Mouse (Mus musculus) G1E-ER4 (cell line): ENCODE measurements around the gene Cd2bp2. TPM values are rescaled to one million over a fixed set of nuclear protein-coding genes. Genes with fewer than 3 reads are reported as not detected.

Experiments used
- GATA1 ChIP-seq: IDR thresholded peaks from one replicate; pipeline ENCODE4 v1.8.0; 2012; ENCODE audit warnings: low read length, inconsistent platforms
- polyA plus RNA-seq: library from polyadenylated mRNA; stranded (reverse); fragments of >175 nt; gene quantifications from 2 replicates; pipeline ENCODE4 v1.2.3, GENCODE M21; 2012

The Cd2bp2 gene
- polyA plus RNA-seq, 1 experiment, result 81.2 TPM

DNA sequence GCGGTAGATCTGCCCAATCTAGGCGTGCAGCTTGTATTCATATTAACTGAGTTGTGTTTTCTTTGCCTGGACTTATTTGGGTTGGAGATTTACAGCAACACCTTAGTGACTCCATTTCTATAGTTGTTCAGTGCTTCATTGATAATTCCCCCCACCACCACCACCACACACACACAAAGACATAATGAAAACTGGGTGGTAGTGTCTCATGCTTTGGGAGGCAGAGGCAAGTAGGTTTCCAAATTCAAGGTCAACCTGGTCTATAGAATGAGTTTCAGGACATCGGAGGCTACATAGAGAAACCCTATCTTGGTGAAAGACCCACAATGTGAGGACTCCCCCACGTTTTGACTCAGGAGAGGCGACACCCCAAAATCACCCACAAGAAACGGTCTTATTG lies 28.8 kb upstream of the Cd2bp2 start:
- no peak for TF ChIP-seq GATA1

DNA sequence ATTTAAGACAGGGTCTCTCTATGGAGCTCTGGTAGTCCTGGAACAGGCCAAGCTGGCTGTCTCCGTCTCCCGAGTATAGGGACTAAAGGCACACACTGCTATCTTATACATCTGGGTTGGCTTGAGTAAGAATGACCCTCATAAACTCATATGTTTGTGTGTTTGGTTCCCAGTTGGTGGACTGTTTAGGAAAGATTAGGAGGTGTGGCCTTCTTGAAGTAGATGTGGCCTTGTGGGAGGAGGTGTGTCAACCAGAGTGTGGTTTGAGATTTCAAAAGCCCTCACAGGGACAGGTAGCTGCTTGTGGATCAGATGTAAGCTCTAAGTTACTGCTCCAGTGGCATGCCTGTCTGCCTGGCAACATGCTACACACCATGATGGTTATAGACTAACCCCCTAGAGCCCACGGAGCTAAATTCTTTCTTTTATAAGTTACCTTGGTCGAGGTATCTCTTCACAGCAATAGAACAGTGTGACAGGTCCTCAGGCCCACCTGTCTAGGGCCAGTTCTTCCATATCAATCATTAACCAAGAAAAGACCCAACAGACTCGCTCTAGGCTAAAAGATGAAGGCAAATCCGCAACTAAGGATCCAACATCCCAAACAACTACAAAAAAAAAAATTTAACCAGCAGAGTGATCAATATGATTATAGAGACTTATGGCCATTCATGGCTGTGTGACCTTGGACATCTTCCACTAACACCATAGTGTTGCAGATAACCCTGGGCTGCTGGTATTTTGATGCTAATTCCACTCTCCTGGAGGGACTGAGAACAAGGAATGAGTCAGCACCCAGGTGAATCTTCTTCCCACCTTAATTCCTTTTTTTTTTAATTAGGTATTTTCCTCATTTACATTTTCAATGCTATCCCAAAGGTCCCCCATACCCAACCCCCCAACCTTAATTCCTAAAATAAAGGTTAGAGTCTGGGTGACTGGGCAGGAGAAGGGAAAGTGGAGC lies 27.9 kb upstream of the Cd2bp2 start:
- TF ChIP-seq GATA1, result no peak

DNA sequence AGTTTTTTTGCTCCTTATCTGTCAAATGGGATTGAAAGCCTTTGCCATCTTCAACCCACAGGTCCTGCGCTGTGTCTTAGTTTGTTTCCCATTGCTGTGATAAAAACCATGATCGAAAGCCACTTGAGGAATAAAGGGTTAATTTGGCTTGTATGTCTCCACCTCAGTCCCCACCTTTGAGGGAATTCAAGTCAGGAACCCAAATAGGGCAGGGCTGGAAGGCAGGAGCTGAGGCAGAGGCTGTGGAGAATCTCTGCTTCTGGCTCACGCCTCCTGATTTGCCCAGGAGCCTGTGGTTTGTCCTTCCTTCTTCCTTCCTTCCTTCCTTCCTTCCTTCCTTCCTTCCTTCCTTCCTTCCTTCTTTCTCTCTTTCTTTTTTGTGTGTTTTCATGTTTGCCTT lies 27.3 kb upstream of the Cd2bp2 start:
- TF ChIP-seq GATA1, result no peak

DNA sequence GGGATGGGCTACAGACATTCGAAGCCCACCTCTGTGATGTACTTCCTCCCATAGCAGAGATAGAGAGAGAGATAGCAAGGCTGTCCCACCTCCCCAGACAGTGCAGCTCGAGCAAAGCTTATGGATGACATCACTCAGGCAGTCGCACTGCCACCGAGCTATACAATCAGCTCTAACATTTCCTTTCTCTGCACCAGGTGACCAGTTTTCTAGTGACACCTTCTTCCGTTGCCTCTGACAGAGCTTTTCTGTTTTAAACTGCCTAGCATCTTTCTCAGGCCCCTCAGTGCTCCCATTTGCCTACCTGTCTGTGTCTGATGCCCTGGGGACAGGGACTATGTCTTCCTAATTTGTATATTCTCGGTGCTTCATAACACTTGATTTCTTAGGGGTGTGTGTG lies 24.6 kb upstream of the Cd2bp2 start:
- no peak for TF ChIP-seq GATA1

DNA sequence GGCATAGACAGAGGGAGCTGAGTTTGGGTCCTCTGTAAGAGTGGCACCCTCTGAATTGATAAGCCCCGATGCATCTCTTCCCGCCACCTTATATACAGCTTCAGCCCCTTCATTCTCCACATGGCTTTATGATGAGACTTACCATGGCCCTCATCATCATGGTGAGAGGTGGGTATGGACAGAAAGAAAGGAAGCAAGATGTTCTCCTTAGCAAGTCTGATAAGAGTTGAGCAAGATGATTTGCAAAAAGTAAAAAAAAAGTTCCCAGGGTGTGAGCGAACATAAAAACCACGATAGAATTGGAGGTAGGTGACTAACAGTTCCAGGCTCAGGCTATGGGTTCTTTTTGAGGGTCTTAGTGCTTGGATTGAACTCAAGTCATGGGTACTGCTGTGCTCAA lies 22.8 kb upstream of the Cd2bp2 start:
- no peak for TF ChIP-seq GATA1

- TF ChIP-seq GATA1, result no peak
Observed at GRCm38 (mm10) chr7:127217901-127218642, 22.2 kb upstream of the Cd2bp2 start.

GRCm38 (mm10) chr7:127217475-127217874 lies 21.6 kb upstream of the Cd2bp2 start:
- TF ChIP-seq GATA1, result no peak

- TF ChIP-seq GATA1, result no peak
Observed at GRCm38 (mm10) chr7:127216307-127216706, 20.5 kb upstream of the Cd2bp2 start.

- no peak for TF ChIP-seq GATA1
Observed at GRCm38 (mm10) chr7:127214981-127215871, 19.4 kb upstream of the Cd2bp2 start.

DNA sequence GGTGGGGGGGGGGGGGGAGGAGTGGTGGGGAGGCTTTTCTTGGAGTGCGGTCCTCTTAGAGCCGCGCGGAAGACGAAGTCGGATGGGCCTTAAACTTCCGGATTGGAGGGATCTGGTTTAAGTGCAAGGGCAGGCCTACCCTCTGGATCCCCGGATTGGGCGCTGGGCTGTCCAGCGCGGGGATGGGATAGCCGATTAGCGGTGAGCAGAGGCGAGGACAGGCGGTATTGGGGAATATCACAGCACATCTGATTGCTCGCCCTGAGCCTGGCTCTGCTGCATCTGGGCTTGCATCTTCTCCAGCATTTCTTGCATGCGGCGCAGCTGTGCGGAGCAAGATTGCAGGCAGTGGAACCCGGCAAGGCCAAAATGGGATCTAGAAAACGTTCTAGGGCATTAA lies 18.7 kb upstream of the Cd2bp2 start:
- no peak for TF ChIP-seq GATA1

DNA sequence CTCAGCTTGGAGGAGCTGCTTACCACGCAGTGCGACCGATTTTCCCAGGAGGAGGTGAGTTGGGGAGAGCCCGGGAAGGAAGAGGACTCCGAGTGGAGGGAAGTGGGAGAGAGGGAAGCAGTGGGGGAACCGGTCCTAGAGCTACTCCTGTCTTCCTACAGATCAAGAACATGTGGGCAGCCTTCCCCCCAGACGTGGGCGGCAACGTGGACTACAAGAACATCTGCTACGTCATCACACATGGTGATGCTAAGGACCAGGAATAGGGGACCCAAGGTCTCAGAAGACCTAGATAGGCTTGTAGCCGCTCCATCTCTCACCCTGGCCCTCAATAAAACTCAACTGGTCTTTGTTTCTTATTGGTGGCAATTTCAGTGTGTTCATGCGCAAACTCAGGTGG lies 18.1 kb upstream of the Cd2bp2 start:
- TF ChIP-seq GATA1, result no peak

GRCm38 (mm10) chr7:127213485-127213884 lies 17.6 kb upstream of the Cd2bp2 start:
- TF ChIP-seq GATA1, result no peak

DNA sequence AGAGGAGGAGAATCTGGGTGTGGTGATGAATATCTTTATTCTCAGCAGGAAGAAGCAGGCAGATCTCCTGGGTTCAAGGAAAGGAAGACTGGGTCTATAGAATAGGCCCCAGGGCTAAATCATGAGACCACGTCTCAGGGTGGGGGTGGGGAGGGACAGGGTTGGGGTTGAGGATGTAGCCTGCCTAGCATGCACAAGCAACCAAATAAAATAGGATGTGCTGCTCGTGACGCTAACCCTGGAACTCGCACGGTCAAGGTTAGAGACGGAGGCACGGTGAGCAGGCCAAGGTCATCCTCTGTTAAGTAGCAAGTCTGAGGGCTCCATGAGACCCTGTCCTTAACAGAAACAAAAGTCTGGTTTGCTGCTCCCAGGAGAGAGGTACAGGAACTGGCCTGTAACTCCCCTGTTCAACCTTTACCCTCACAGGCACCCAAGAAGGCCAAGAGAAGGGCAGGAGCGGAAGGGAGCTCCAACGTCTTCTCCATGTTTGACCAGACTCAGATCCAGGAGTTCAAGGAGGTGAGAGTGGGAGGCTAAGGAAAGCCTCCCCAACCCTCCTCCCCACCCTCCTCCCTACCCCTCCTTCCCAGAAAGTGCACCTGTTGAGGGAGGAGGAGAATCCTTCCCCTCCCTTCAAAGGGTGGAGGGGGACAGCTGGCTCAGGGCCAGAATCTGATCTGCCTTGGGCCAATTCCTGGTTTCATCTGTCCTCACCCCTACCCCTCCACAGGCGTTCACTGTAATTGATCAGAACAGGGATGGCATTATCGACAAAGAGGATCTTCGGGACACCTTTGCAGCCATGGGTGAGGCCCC lies 16.8 kb upstream of the Cd2bp2 start:
- no peak for TF ChIP-seq GATA1

DNA sequence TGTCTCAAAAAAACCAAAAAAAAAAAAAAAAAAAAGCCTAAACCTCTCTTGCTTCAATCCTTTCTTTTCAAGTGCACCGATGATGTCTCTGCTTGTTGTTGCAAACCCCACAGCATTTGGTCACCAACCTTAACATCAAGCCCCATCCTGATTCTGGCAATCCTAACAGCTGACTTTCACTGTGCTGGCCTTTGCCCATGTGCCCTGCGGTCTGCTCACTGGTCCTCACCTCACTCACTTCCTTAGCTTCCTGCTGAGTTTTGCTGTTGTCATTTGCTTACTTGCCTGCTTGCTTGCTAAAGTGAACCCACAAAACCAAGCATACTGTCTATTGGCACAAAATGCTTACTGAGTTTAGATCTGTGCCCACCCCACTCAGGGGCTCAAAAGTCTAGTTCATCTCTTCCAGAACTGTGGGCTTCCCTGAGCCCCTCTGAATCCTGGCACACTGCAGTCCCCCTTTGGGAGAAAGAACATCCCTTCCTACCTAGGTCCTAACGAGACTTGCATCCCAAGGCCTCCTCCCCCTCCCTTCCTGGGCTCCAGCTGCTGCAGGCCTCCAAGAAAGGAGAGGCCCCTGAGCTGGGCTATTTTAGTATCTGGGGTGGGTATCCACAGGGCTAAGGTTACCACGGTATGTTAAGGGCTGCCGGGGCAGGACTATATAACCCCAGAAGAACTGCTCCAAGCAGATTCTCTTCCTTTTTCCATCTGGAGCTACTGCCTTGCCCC lies 15.3 kb upstream of the Cd2bp2 start:
- TF ChIP-seq GATA1, result no peak

DNA sequence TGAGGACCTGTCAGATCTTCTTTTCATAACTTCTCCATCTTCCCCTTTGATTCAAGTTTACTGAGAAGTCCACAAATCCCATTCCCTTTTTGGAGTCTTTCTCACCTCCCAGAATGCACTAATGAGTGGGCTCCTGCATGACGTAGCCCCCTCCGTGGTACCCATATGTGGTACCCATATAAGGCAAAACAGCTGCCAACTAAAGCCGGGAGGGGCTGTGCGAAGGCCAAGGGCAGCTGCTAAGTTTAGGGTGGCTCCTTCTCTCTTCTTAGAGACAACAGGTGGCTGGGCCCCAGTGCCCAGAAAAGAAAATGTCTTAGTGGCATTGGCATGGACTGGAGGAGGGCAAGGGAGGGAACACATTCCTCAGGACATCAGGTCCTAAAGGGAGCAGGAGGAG lies 14.4 kb upstream of the Cd2bp2 start:
- no peak for TF ChIP-seq GATA1
